Mouse (Mus musculus) heart, embryonic 12.5 days (tissue): Measurements from ENCODE around the gene Fbxo46. TPM values are rescaled to one million over a fixed set of nuclear protein-coding genes. Genes with fewer than 3 reads are reported as not detected.
"Not testable (repeated sequence)": the region's sequence is repeated elsewhere in the genome, so short reads cannot be mapped to it uniquely, and the experiment has no call there.

Source experiments
- ATAC-seq: fragments of 200-750 bp; cut with Nextera tagmentation; 2 replicates; pipeline ENCODE4 v1.8.0; 2017; ENCODE audit warnings: moderate TSS enrichment, moderate library complexity; ENCODE audit not compliant: insufficient number of reproducible peaks, low FRiP score
- H3K27ac ChIP-seq: fragments of 300-500 bp; sonication (generic); 2 replicates; pipeline ENCODE4 v1.5.1; 2016; ENCODE audit warnings: mild to moderate bottlenecking, moderate library complexity; ENCODE audit not compliant: poor library complexity, severe bottlenecking
- H3K27me3 ChIP-seq: fragments of 300-500 bp; sonication (generic); replicated peaks from 2 replicates; pipeline ENCODE4 v1.6.1; 2016; ENCODE audit warnings: mild to moderate bottlenecking, moderate library complexity
- H3K36me3 ChIP-seq: fragments of 300-500 bp; sonication (generic); 2 replicates; pipeline ENCODE4 v1.6.1; 2016; ENCODE audit warnings: mild to moderate bottlenecking, moderate library complexity
- H3K4me1 ChIP-seq: fragments of 300-500 bp; sonication (generic); replicated peaks from 2 replicates; pipeline ENCODE4 v1.6.1; 2016; ENCODE audit warnings: mild to moderate bottlenecking
- H3K4me2 ChIP-seq: fragments of 300-500 bp; sonication (generic); 2 replicates; pipeline ENCODE4 v1.6.1; 2016; ENCODE audit warnings: mild to moderate bottlenecking, moderate library complexity
- H3K4me3 ChIP-seq: fragments of 300-500 bp; sonication (generic); 2 replicates; pipeline ENCODE4 v1.5.1; 2016; ENCODE audit warnings: mild to moderate bottlenecking
- H3K9ac ChIP-seq: fragments of 300-500 bp; sonication (generic); 2 replicates; pipeline ENCODE4 v1.6.1; 2016; ENCODE audit warnings: mild to moderate bottlenecking, moderate library complexity
- H3K9me3 ChIP-seq: fragments of 300-500 bp; sonication (generic); replicated peaks from 2 replicates; pipeline ENCODE4 v1.6.1; 2016; ENCODE audit warnings: mild to moderate bottlenecking, moderate library complexity
- WGBS: fragments of 180-500 bp; shearing (Covaris S2); methylation state at CpG from one replicate; pipeline ENCODE4 v1.1.7; 2016; 5-methylcytosine and 5-hydroxymethylcytosine counted together
- polyA plus RNA-seq: library from polyadenylated mRNA; unstranded; fragments of >200 nt; fragmentation: Nextera tagmentation; extraction: Ambion mirVana; gene quantifications from 2 replicates; pipeline ENCODE4 v1.2.1, GENCODE M21; 2016

The Fbxo46 gene
- 10.2 and 11.2 TPM in 2 replicates for polyA plus RNA-seq

DNA sequence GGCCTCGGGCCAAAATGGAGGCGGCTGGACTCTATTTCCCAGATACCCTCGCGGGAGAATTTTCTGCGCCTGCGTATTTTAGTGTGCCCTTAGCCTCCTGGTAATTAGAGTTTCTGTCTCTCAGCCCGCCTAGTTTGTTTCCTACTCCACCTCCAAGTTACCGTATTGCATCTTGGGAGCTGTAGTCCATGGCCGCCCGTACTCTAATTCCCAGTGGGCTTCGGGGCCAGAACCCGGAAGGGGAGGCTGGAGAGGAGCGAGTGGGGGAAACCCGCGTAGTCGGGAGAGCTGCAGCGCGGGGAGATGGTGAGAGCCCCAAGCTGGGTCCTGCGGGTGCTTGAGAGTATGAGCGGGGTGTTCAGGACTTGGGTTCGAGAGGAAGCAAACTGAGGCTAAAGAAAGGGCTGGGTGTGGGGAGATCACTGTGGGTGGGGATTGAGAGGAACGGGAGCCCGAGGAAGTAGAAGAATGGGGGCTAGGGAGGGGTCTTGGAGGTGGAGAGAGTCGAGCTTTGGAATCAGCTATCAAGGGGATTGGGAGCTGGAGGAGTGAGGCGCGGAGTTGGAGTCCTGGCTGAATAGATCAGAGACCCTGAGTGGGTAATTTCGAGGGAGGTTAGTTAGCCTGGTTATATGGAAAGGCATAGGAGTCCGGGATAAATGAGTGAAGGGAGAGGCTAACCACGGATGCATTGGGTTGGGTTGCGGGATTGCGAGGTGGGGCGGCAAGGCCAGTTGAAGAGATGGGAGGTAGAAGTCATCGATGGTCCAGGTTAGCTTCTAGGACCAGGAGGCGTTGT lies at the start of gene Fbxo46:
TSS of gene Fbxo46 (plus strand) at position 229 of the 799 bp plus-strand sequence.
- H3K27me3 ChIP-seq: no peaks in the 10 kb centered on the region
- peaks cover 26% of the 10 kb centered on the region for H3K4me1 ChIP-seq
- 2% methylated on average over 34 of the region's 34 CpGs for WGBS
- peak; percentile 94 for ATAC-seq
- no peak within 1 kb of the TSS for H3K27ac ChIP-seq
- H3K4me2 ChIP-seq: peak within 1 kb of the TSS; percentile 92
- peak within 1 kb of the TSS; percentile 84 for H3K4me3 ChIP-seq
- H3K9ac ChIP-seq: peak within 1 kb of the TSS; percentile 86
- H3K9me3 ChIP-seq: peaks cover 10% of the 10 kb centered on the region; the same call in 1 of the 2 replicates
- no peaks in the 10 kb centered on the region for H3K36me3 ChIP-seq

GRCm38 (mm10) chr7:19071024-19071423 lies 48.6 kb upstream of the Fbxo46 start:
- H3K4me3 ChIP-seq, H3K27ac ChIP-seq, H3K4me1 ChIP-seq, H3K9ac ChIP-seq, ATAC-seq, H3K36me3 ChIP-seq, H3K4me2 ChIP-seq, H3K9me3 ChIP-seq: not testable (repeated sequence)
- 53% methylated on average over 3 of the region's 3 CpGs for WGBS
- H3K27me3 ChIP-seq: peaks cover 24% of the 10 kb centered on the region

DNA sequence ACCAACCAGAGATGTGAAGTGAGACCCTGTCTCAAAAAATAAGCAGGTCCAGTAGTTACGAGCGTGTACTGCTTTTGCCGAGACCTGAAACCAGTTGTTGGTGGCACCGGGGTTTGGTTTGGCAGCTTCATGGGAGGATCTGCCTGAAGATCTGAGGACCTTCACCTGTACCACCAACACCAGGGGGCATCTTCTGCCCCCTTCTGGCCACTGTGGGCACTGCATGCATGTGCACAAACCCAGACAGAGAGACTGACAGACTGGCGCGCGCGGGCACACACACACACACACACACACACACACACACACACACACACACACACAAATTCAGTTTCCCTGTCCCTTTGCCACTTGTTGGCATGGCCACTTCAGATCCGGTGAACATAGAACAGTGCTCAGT lies 46.2 kb upstream of the Fbxo46 start:
- ATAC-seq: no peak
- peaks cover 24% of the 10 kb centered on the region for H3K4me1 ChIP-seq
- 72% methylated on average over 9 of the region's 9 CpGs for WGBS
- no peak overlapping the region for H3K9ac ChIP-seq
- H3K27me3 ChIP-seq: no peaks in the 10 kb centered on the region
- H3K9me3 ChIP-seq: no peaks in the 10 kb centered on the region; the same call in 1 of the 2 replicates
- H3K27ac ChIP-seq: no peak overlapping the region
- no peak overlapping the region for H3K4me2 ChIP-seq
- H3K36me3 ChIP-seq: peaks cover 7% of the 10 kb centered on the region
- no peak overlapping the region for H3K4me3 ChIP-seq

DNA sequence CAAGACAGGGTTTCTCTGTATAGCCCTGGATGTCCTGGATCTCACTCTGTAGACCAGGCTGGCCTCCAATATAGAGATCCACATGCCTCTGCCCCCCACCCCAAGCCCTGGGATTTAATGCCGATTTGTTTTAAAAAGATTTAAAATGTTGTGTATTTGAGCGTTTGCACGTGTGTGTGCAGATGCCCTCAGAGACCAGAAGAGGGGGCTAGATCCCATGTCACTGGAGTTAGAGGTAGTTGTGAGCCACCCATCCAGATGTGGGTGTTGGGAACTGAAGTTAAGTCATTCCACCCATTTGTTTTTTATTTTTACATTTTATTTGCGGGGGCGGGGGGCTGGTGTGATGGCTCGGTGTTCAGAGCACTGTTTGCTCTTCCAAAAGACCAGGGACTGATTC lies 45.2 kb upstream of the Fbxo46 start:
- Histone ChIP-seq H3K4me2 (no peak overlapping the region), H3K9ac (no peak overlapping the region), H3K36me3 (peaks cover 17% of the 10 kb centered on the region), H3K9me3 (no peaks in the 10 kb centered on the region; the same call in 1 of the 2 replicates), H3K27ac (no peak overlapping the region), H3K27me3 (no peaks in the 10 kb centered on the region), H3K4me3 (no peak overlapping the region), H3K4me1 (peaks cover 30% of the 10 kb centered on the region)
- no peak for ATAC-seq
- 87% methylated on average over 6 of the region's 6 CpGs for WGBS

- H3K9me3 ChIP-seq: no peaks in the 10 kb centered on the region; the same call in 1 of the 2 replicates
- H3K4me2 ChIP-seq: peak overlapping the region; percentile 95
- no peak overlapping the region for H3K27ac ChIP-seq
- peak overlapping the region; percentile 34 for H3K4me3 ChIP-seq
- WGBS: 50% methylated on average over 5 of the region's 5 CpGs
- ATAC-seq: no peak
- peaks cover 34% of the 10 kb centered on the region for H3K4me1 ChIP-seq
- H3K27me3 ChIP-seq: no peaks in the 10 kb centered on the region
- H3K9ac ChIP-seq: 0 out of 2 replicates have a peak overlapping the region, but pooled peaks have one; percentile 43
- H3K36me3 ChIP-seq: peaks cover 24% of the 10 kb centered on the region
Observed at GRCm38 (mm10) chr7:19075231-19075630, 44.4 kb upstream of the Fbxo46 start.

GRCm38 (mm10) chr7:19075723-19076585 lies 43.7 kb upstream of the Fbxo46 start, which contains the start of gene Dmwd:
TSS of gene Dmwd (plus strand) at chr7:19076227.
- no peaks in the 10 kb centered on the region for H3K27me3 ChIP-seq
- peak; percentile 97 for ATAC-seq
- H3K9ac ChIP-seq: peak within 1 kb of the TSS; percentile 99
- no peaks in the 10 kb centered on the region; the same call in 1 of the 2 replicates for H3K9me3 ChIP-seq
- WGBS: 1% methylated on average over 91 of the region's 91 CpGs
- H3K4me3 ChIP-seq: peak within 1 kb of the TSS; percentile 99
- peaks cover 35% of the 10 kb centered on the region for H3K4me1 ChIP-seq
- H3K36me3 ChIP-seq: peaks cover 31% of the 10 kb centered on the region
- peak within 1 kb of the TSS; percentile 81 for H3K27ac ChIP-seq
- peak within 1 kb of the TSS; percentile 95 for H3K4me2 ChIP-seq

DNA sequence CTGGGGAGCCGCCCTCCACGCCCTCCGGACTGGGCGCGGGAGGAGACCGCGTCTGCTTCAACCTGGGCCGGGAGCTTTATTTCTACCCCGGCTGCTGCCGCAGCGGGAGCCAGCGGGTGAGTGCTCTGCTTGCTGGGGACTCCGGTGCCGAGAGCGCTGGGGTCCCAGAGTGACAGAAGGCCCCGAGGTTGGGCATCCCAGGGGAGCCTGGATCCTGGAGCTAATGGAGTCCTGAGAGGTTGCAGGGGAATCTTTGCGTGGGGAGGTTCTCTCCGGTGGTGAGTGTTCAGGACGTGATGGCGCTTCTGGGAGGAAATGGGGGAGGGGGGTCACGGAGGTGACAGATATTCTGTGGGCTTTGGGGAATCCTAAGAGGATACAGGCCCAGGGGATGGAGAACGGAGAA lies 43.1 kb upstream of the Fbxo46 start:
- under 1% methylated on average over 22 of the region's 22 CpGs for WGBS
- H3K4me3 ChIP-seq: peak overlapping the region; percentile 99
- H3K4me2 ChIP-seq: peak overlapping the region; percentile 95
- H3K9ac ChIP-seq: peak overlapping the region; percentile 99
- H3K27me3 ChIP-seq: no peaks in the 10 kb centered on the region
- H3K36me3 ChIP-seq: peaks cover 38% of the 10 kb centered on the region
- peaks cover 41% of the 10 kb centered on the region for H3K4me1 ChIP-seq
- peak overlapping the region; percentile 81 for H3K27ac ChIP-seq
- no peaks in the 10 kb centered on the region; the same call in 1 of the 2 replicates for H3K9me3 ChIP-seq
- no peak for ATAC-seq

- Histone ChIP-seq H3K4me1 (peaks cover 53% of the 10 kb centered on the region), H3K4me2 (peak overlapping the region; percentile 95), H3K9me3 (no peaks in the 10 kb centered on the region; the same call in 1 of the 2 replicates), H3K27me3 (no peaks in the 10 kb centered on the region), H3K9ac (peak overlapping the region; percentile 99), H3K36me3 (peaks cover 49% of the 10 kb centered on the region), H3K4me3 (peak overlapping the region; percentile 99), H3K27ac (no peak overlapping the region; the same call in 1 of the 2 replicates)
- WGBS: 69% methylated on average over 14 of the region's 14 CpGs
- ATAC-seq: no peak
Observed at GRCm38 (mm10) chr7:19077761-19078160, 41.9 kb upstream of the Fbxo46 start.

- no peaks in the 10 kb centered on the region; the same call in 1 of the 2 replicates for H3K9me3 ChIP-seq
- H3K4me2 ChIP-seq: no peak overlapping the region
- no peak for ATAC-seq
- peaks cover 62% of the 10 kb centered on the region for H3K4me1 ChIP-seq
- no peak overlapping the region for H3K27ac ChIP-seq
- H3K27me3 ChIP-seq: no peaks in the 10 kb centered on the region
- no peak overlapping the region for H3K4me3 ChIP-seq
- H3K9ac ChIP-seq: no peak overlapping the region
- whole genome bisulfite sequencing: 74% methylated on average over 3 of the region's 3 CpGs
- H3K36me3 ChIP-seq: peaks cover 54% of the 10 kb centered on the region
Observed at GRCm38 (mm10) chr7:19078732-19079131, 40.9 kb upstream of the Fbxo46 start.

- peaks cover 75% of the 10 kb centered on the region for H3K4me1 ChIP-seq
- H3K36me3 ChIP-seq: peaks cover 54% of the 10 kb centered on the region
- no peaks in the 10 kb centered on the region for H3K27me3 ChIP-seq
- no peaks in the 10 kb centered on the region for H3K9me3 ChIP-seq
- WGBS: 87% methylated on average over 19 of the region's 19 CpGs
- no peak overlapping the region for H3K4me2 ChIP-seq
- H3K4me3 ChIP-seq: no peak overlapping the region
- no peak overlapping the region for H3K27ac ChIP-seq
- no peak for ATAC-seq
- H3K9ac ChIP-seq: no peak overlapping the region
Observed at GRCm38 (mm10) chr7:19080451-19080950, 39.2 kb upstream of the Fbxo46 start.
